Mouse (Mus musculus): ENCODE measurements around the gene Fam129b. TPM values are rescaled to one million over a fixed set of nuclear protein-coding genes. Genes with fewer than 3 reads are reported as not detected.

The Fam129b gene
- total RNA-seq, 2 experiments from 2014 or later, result 14.0 to 17.7 TPM

DNA sequence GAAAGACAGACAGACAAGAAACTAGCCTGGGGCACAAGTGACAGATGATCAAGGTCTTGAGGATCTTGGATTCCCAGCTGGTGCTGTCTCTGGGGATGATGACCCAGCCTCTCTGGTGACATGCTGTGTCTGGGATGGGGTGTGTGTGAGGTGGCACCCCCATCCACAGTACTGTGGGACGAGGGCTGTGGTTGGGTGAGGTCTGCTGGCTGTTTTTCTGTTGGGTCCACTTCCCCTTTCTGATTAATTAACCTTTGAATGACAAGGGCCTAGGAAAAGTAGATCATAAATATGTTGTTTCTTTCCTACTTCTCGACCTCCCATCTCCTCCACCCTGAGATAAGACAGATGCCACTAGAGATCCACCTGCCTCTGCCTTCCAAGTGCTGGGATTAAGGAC is 18.2 kb downstream of the Fam129b start:
- DNase-seq, result no peak

DNA sequence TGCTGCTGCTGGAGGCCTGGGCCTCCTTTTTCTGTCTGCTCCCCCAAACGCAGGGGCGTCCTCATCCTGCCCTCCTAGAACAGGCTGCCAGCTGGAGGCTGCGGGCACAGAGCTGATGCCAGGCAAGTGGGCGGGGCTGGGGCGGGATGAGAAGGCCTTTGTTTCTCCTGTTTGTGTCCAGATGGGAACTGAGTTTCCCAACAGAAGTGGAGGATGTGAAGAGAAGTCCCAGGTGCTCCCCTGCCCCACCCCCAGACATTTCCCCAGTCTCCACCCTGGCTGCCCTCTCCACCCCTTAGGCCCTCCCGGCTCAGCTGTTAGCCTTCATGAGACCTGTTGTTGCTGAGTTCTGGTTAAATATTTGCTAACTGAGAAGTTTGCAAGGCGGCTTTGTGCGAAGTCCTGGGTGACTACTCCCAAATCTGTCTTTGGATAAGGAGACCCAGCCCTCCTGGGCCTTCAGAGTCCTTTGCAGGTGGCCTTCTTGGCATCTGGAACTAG is 19.7 kb downstream of the Fam129b start:
- DNase-seq, result no peak

DNA sequence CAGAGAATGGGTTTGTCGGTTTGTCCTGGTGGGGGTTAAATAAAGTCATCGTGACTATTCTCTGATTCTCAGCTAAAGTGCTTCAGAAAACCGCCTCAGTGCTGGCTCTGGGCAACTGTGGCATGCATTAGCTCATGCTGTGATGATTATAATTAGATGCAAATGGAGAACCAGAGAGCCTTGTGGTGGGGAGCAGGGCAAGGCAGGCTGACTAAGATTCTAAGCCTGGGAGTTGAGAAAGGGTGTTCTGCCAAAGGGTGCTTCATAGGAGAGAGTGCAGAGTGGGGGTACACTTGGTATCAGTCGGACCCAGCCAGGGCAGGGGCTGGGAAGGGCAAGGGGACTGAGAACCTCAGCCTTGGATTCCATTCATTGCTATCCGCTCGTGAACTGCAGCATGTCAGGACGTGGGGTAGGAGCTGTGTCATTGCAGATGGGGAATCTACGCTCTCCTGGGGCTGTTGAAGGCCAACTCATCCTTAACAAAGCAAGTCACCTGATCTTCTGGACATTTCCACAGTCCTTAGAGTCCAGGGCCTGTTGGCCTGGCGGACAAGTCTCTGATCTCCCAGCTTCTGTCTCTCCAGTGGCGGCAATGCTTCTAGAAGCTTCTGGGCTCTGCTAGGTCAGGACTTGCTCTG is 20.7 kb downstream of the Fam129b start:
- DNase-seq, result no peak

DNA sequence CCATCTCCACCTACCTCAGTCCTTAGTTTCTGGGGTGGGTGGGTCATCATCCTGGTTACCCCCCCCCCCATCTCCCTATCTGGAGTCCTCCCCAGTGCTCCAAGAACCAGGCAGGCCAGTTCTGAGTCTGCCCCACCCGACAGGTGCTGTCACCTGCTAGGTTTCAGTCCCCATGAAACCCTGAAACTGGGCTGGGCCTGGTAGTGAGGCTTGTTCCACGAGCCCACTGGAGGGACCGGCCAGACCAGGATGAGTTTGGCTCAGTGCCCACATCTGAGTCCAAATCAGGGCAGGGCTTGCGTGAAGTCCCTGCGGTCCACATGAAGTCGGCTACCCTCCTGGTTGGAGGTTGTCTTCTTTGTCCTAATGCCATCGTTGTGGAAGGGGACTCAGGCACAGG is 23.1 kb downstream of the Fam129b start:
- DNase-seq, result no peak

DNA sequence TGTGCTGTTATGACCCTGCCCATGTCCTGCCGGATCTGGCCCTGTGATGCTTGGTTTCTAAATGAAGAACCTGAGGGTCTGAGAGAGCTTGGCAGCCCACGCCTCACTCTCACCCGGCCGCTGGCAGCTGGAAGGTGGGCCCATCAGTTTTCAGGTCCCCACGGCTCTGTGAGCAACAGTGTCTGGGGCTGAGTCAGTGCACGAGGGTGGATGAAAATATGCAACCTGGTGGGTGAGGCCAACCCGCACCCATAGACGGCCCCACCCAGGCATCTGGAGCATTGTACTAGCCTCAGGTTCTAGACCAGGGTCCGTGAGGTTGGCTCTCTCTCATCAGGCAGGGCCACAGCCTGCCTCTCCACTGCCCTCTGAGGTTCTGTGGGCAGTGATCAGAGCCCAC is 26.2 kb downstream of the Fam129b start:
- DNase-seq, result no peak

DNA sequence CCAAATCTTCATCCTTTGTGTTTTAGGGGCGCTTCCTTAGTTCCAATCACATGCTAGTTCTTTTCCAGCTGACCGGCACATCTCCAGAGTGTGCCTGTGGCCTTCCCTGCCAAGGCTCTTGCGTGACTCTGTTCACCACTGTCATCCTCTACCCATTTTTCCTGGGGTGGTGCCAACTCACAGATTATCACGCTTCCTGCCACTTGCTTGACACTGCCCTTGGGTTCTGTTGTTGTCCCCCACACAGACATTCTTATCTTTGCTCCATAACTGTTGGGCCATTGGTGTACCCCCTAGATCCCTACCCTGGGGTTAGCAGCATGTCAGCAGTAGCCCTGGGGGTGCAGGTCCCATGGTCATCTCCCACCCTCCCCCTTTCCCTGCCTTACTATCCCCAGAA is 27.6 kb downstream of the Fam129b start:
- no peak for DNase-seq

DNA sequence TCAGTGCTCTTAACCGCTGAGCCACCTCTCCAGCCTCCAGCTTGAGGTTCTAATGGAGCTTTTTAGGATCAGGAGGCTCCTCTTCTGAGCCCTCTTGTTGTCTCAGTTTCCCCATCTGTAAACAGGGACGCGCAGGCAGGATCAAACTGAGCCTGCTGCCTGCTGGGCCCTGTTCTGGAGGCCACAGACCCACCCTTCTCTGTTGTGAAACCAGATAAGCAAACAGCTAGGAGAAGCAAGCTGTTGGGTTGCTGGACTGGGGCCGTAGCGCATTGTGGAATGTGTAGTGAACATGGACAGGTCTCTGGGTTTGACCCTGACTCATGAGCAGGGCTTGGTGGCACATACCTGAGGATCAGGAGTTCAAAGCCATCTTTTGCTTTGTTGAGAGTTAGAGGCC is 28.7 kb downstream of the Fam129b start:
- DNase-seq, result no peak

DNA sequence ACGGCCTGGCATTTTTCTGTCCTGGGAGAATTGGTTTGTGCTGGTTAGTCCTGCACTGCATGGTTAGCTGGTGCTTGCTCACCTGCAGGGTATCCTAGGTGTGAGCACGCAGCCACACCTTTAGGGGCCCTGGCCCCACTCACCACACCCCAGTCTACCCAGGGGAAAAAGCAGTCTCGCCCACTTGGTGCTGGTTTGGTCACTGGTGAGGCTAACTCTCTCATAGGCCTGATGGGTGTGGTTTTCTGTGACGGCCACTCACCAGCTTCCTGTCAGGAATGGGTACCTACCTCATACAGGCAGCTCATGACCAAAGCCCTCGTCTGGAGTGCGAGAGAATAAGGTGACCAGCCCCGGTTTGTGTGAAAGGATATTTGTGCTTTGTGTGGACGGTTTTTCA is 29.4 kb downstream of the Fam129b start:
- DNase-seq, result no peak

DNA sequence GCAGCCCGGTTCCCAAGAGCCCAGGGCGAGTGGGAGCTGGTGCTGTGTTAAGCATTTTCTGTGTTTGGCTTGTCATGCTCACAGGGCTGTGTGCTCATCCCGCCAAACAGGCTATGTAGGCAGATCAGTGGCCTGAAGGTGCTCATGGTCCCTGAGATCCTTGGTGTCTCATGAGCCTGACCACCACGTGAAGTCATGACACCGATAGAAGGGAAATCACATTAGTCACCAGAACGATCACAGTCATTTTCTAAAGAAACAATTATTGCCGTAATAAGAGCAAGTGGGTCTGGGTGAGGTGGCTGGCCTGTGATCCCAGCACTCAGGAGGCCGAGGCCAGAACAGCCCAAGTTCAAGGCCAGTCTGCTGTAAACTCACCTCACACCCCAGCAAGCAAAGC is 31.5 kb downstream of the Fam129b start:
- DNase-seq, result no peak

DNA sequence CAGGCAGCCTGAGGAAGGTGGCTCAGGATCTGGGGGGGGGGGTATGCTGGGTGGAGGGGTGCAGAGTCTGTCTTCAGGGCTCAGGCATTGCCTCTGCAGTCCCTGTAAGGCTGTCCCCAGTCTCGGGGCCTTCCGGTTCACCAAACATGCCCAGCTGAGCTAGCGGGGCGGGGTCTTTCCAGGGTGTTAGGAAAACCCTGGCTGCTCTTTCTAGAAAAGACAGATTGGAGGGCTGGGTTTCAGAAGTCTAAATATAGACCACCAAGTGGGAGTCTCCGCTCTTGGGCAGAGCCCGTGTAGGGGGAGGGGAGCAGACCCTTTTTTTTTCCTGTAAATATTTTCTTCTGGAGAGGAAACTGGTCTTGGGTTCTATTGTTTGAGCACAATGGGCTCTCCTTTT is 32.4 kb downstream of the Fam129b start:
- no peak for DNase-seq

DNA sequence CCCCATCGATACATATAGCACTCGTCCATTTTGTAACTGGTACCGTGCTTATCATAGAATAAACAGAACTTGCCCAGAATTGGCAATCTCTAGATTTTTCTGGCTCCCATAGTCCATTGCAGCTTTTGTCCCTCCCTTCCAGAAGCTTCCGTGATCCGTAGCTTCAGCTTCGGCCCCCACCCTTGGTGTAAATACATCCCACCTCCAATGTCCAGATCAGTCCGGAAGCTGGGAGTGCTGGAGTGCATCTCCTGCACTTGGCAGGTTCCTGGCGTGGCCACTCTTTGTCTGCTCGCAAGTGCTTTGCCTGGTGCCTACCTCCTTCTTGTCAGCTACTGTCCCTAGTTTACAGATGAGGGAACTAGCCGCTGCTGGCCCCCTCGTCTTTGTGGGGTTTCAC is 32.9 kb downstream of the Fam129b start:
- no peak for DNase-seq

DNA sequence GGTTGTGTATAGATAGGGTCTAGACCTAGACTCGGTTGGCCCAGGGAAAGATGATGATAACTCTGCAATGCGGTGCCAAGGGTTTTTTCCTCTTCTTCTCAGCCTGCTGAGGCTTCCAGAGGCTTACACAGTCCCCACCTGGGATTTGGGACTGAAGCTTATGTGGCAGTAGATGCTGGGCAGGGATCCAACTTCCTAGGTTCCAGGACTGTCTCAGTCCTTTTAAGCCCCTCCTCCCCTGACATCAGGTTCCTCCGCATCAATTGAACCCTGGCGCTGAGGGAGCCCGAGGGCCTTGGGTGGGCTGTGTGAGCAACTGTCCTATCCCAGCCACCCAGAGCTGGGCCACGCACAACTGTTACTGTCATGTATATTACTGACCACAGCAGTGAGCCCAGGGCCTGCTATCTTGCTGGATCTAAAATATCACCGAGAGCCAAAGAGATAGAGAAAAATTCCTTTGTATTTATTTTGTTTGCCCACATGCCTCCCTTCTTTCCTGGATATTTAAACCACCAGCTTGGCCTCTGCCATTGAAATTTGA is 35.8 kb downstream of the Fam129b start:
- no peak for DNase-seq

DNA sequence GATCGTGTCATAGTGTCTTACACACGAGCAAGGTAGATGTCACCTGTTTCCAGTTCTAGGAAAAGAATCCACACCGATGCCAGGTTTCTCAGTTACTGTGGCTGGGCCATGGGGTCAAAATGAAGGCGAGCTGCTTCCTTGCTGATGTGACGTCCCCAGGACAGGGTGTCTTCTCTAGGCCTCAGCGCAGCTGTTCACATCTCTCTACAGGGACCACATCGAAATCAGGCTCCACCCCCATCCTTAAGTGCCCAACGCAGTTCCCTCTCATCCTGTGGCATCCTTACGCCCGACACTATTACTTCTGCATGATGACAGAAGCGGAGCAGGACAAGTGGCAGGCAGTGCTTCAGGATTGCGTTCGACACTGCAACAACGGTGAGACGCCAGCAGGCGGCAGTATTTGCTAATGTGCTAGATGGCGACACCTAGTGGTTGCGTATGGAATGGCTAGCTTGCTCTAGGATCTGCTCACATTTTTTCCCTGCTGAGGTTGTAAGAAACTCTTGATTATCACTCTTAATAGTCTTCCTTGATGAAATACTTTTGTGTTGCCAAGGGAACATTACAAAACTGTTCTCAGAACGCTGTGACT is 36.4 kb downstream of the Fam129b start:
- DNase-seq, result peak; percentile 78 to 84

DNA sequence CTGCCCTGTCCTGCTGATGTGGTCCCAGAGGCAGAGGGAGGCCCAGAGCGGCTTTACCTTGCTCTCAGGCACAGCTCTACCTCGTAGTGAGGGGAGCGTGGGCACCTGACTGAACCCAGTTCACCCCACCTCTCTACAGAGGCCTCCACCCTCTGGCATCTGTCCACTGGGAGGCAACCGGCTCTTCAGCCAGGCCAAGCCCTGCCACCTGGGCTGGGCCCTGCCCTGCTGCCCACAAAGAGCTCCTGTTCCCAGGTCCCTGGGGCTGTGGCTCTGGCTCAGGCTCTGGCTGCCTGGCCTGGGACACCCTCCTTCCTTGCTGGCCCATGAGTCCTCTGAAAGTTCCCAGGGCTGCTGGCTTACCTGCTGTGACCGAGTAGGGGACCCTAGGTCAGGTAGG is 38.4 kb downstream of the Fam129b start:
- DNase-seq, result no peak

DNA sequence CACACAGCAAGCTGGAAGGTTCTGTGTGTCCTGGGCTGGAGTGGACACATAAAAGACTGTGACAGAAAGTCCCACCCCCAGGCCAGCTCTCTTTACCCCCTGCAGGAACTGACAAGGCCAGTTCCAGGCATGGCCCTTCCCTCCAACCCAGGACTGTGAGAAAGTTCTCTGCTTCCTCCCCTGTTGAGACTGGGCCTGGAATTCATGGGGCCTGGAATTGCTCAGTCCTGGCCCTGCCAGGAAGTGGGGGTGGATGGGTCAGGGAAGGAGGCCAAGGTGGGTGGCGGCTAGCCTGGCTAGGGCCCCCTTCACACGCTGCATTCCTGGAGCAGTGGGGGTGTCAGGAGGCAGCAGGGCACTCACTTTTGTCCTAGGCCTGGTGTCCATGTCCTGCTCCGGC is 39.0 kb downstream of the Fam129b start:
- no peak for DNase-seq

DNA sequence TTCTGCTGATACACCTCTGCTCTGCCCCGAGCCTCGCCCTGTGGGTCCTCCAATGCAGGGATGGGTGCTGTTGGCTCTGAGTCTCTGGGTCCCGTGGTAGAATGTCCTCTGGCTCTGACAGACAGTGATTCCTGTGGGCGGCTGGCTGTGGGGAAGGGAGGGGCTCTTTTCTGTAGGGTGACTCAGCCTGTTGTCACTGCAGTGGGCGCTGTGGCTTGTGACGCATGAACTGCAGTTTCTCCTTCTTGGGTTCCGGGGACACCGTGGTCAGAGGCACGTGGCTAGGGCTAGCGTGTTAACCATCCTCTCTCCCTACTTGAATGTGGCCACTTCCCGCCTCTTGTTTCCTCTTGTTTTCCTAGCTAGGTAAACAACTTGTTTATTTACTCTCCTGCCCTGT is 41.6 kb downstream of the Fam129b start:
- peak; percentile 40 to 50 for DNase-seq

DNA sequence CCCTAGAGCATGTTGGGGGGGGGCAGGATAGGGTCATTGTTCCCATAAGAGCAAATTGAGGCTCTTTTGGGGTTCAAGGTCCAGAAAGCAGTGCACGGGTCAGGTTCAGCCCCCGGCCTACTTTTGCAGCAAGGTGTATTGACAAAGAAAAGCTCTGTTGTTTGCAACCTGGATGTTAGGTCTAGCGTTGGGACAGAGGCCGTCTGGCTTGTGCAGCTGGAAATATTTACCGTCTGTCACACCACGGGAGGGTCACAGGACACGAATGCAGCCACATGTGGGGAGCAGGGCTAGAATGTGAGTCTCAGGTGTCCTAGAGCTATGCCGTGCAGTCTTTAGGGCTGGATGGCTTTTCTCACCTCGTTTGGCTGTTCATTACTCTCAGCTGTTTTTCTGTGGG is 42.5 kb downstream of the Fam129b start:
- no peak for DNase-seq

DNA sequence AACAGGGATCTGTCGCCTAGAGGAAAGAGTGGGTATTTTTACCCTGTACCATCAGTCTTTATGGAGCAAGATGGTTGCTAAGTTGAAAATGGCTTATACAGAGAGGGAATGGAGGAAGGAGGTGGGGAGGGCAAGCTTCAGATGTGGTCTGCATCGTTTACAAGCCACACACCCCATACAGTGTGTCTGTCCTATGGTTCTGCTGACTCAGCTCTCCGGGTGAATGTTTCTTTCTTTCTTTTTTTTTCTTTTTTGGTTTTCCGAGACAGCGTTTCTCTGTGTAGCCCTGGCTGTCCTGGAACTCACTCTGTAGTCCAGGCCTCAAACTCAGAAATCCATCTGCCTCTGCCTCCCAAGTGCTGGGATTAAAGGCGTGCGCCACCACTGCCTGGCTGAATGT is 45.3 kb downstream of the Fam129b start:
- DNase-seq, result no peak

DNA sequence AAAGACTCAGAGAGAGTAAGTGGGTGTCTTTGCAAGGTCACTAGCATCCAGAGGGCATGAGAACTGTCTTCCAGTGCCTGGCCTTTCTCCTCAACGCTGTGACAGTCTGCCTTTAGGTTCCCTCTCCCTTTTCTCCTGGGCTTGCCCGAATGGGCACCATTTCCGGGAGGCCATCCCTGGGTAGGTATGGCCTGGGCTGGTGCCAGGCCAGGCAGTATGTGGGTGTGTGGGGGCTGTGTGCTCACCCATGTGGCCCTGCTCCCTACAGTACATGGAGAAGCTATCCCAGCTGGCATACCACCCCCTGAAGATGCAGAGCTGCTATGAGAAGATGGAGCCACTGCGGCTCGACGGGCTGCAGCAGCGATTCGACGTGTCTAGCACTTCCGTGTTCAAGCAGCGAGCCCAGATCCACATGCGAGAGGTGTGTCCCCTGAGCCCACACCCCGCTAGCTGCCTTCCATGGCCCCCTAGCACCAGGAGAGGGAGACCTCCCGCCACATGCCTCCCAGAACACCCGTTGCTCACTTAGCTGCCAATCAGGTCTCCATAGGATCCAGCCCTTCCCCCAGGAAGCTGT is 46.0 kb downstream of the Fam129b start:
- DNase-seq, result no peak

DNA sequence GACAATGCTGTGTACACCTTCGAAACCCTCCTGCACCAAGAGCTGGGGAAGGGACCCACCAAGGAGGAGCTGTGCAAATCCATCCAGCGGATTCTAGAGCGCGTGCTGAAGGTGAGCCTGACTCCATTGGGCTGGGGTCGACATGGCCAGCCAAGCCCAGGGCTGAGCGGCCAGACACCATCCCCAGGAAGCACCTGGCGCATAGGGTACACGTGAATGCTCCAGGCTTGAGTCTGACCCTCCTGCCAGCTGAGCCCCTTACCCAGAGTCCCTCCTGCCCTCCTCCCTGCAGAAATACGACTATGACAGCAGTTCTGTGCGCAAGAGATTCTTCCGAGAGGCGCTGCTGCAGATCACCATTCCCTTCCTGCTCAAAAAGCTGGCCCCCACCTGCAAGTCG is 46.6 kb downstream of the Fam129b start:
- DNase-seq, result no peak

DNA sequence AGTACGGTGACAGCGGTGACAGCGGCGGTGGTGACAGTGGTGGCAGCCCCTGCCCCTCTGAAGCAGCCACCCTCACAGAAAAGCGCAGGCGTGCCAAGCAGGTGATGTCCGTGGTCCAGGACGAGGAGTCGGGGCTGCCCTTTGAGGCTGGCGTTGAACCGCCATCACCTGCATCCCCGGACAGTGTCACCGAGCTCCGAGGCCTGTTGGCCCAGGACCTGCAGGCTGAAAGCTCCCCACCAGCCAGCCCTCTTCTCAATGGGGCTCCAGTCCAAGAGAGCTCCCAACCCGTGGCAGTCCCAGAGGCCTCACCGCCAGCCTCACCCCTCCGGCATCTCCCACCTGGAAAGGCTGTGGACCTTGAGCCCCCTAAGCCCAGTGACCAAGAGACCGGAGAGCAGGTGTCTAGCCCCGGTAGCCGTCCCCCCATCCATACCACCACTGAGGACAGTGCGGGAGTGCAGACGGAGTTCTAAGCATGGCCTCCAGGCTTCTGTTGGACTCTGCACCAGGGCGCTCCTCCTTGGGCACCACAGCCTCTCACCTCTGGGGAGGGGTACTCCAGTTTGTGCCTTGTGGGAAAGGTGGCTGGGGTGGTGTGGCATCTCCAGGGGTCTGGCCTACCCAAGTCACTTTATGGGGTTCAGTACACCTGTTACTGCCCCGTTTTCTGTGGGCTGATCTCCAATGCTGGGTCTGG is 47.8 kb downstream of the Fam129b start:
- no peak for DNase-seq

DNA sequence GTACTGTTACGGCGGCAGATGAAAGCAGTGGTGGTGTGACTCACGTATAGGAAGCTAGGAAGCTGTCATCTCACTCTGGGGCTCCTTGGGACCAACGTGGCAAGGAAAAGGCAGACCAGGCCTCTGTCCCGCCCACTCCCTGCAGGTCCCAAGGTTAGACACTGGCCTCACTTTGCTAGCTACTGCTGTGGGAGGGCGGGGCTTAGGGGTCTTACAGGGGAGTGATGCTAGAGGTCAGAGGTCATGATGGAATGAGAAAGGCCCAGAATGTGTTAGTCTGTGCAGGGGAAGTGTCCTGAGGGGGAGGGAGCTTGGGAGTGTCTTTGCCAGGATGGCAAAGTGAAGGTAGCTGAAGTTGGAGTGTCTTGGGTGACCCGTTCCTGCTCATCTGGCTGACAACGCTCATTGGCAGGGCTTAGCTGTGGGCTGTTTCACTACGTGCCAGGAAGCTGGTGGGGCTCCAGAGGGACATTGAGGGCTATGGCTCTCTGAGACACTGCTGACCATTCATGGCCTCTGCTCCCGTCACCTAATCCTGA is 48.5 kb downstream of the Fam129b start:
- DNase-seq, result no peak

Measured in layer of hippocampus, postnatal 36 days (tissue).